Mouse (Mus musculus) liver (tissue): Measurements from ENCODE around the gene Nrap.
"Not testable (repeated sequence)": the region's sequence is repeated elsewhere in the genome, so short reads cannot be mapped to it uniquely, and the experiment has no call there.

Source experiments
- DNase-seq: peaks from one replicate; pipeline ENCODE4 v3.0.0-alpha.2; 2020; ENCODE audit warnings: mixed read lengths

The Nrap gene

DNA sequence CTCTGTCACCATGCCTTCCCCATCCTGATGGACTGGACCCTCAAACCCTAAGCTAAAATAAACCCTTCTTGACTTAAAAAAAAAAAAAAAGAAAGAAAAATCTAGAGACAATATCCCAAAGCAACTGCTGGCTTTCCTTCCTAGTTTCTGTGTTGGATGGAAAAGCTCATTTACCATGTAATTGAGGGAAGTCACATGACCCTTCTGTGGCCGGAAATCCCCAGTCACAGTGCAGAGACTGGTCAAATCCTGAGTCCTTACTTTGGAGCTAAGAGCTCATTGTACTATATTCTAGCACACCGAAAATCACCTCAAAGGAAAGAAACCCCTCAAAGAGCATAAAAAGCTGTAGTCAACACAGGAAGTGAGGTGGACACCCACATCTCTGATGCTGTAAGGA lies 30.9 kb downstream of the Nrap start:
- no peak for DNase-seq

- DNase-seq: not testable (repeated sequence)
Observed at GRCm38 (mm10) chr19:56357374-56357708, 32.5 kb downstream of the Nrap start.

DNA sequence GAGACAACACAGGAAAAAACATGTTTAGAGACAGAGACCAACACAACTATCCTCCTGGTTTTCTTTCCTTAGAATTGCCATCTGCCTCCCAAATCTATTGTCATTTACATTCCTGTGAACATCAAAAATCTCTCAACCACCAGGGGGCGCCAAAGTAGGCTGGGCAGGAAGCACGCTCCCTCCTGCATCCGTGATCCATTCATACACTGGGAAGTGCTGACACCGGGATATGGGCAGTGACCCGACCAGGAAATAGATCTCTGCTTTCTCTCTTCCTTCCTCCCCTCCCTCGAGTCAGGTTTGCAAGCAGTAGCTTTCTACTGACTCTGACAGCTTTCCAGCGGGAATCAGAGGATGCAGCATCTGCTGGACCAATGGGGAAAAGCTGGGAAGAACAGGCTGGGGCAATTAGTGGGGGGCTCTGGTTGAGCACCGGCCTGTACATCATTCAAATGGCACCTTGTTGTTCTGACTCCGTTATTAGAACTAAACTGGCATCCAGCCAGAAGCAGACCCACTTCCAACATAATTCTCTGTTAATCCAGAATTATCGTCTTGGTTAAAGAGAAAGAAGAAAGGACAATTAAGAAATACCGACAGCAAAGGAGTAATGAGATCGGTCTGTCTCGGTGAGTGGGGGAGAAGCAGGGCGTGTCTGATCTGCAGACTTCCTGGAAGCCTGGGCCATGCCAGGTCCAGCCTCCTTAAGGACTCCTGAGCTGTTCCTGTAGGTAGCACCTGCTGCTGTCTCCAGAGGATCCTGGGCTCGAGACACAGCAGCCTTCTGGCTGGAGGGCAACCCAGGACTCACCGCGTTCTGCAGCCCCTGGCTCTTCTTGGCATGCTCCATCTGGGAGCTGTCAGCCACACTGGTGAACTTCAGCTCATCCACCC lies 33.1 kb downstream of the Nrap start:
- peak; percentile 83 for DNase-seq

DNA sequence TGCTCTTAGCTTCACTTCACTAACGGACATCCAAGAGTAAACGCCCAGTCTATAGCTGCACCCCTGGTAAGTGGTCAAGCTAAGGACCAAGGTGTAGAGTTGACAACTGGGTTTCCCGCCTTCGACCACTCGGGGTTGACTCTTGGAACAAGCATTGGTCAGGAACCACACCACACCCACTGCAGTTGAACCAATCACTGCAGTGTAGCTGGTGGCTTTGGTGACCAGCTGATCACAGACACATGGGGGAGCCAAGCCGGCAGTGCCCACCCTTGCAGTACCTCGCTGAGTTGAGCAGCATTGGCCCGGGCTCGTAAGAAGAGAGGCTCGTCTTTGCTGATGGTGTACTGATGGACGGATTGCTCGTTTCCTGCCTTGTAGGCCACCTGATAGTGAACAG lies 34.6 kb downstream of the Nrap start:
- no peak for DNase-seq

DNA sequence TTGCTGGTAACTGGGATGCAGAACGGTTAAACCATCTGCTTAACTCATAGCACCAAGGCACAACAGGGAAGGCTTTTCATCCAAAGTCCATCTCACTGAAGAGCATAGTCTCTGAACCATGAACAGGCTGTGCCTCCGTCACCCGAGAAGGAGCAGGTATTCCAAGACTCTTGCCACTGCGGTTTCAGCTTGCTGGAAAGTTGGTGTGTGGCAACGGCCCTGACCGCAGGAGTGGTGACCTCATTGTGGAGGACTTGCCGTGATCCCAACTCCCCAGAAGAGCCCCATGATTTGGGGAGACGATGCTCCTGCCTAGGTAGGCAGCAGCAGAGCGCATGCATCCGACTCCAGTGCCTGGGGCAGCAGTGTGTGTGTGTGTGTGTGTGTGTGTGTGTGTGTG lies 36.1 kb downstream of the Nrap start:
- DNase-seq: no peak

DNA sequence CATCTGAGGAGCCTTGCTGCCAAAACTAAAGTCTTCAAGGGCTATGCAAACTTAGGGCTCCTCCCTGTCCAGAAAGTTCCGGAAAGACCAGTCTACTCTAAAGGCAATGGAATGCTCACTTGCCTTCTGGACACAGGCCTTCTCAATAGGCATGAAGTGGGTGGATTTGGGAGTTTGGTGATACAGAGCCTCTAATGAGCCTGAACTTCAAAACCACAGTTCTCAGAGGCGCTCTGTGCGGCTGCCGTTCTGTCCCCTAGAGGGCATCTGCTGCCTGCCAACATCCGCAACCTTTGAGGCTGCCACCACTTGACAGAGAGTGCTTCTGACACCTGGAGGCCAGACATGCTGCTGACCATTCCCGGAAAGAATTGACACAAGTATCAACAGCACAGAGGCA lies 40.5 kb downstream of the Nrap start:
- DNase-seq: no peak

- DNase-seq: no peak
Observed at GRCm38 (mm10) chr19:56346750-56347149, 43.1 kb downstream of the Nrap start.

GRCm38 (mm10) chr19:56346016-56346415 lies 43.8 kb downstream of the Nrap start:
- DNase-seq: no peak

GRCm38 (mm10) chr19:56343869-56344563 lies 45.8 kb downstream of the Nrap start:
- DNase-seq: no peak

GRCm38 (mm10) chr19:56342006-56342405 lies 47.8 kb downstream of the Nrap start:
- DNase-seq: no peak

GRCm38 (mm10) chr19:56336826-56337225 lies 53.0 kb downstream of the Nrap start:
- DNase-seq: no peak

GRCm38 (mm10) chr19:56336321-56336720 lies 53.5 kb downstream of the Nrap start:
- no peak for DNase-seq

DNA sequence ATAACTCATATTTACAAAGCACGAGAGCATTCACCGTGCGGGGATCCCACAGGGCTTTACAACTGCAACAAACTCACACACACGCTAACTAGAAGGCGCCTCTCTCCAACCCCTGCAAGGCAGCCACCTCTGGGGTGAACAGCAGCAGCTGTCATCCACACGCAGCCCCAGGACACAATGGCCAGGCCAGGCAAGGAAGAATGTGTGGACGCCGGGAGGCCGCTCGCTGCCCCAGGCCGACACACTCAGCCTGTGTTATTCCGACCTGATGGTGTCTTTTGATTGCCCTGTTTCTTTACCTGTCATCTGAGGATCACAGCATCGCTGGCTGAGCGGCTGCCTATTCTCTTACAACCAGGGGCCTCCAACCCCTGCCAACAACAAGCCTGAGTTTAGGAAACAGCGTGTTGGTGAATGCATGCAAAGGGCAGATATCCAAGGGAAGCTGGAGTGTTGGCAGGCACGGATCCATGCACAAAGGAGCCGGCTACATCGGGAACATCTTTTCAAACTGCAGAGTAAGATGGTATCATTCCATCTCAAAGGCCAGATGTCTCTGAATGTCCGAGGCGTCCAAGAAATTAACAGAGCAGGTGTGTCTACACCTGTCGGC lies 63.5 kb downstream of the Nrap start:
- DNase-seq: no peak

GRCm38 (mm10) chr19:56325676-56326075 lies 64.2 kb downstream of the Nrap start:
- no peak for DNase-seq

DNA sequence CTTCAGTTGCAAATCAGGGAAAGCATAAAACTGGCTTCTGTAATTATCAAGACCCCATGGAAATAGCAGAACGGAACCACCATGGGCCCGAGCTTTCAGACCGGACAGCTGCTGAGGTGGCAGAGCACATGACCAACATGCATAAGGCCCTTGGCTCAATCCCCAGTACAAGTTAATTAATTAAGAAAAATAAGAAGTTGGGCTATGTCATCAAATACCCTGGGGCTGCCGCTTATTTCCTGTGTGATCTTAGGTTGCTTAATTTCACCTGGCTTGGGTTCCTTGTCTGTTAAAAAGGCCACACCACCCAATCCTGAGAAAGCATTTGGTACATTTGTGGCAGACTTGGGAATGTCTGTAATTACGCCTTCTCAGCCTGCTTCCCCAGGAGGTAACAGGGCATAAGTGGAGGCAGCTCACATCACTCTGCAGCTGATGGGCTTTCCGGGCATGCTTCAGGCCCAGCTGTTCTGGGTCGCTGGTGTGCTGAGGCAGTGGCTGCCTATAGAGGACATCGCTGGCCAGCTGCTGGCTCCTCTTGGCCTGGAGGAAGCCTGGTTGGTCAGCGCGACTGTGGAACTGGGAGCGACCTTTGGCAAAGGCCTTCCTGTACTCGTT lies 68.4 kb downstream of the Nrap start:
- DNase-seq: no peak

DNA sequence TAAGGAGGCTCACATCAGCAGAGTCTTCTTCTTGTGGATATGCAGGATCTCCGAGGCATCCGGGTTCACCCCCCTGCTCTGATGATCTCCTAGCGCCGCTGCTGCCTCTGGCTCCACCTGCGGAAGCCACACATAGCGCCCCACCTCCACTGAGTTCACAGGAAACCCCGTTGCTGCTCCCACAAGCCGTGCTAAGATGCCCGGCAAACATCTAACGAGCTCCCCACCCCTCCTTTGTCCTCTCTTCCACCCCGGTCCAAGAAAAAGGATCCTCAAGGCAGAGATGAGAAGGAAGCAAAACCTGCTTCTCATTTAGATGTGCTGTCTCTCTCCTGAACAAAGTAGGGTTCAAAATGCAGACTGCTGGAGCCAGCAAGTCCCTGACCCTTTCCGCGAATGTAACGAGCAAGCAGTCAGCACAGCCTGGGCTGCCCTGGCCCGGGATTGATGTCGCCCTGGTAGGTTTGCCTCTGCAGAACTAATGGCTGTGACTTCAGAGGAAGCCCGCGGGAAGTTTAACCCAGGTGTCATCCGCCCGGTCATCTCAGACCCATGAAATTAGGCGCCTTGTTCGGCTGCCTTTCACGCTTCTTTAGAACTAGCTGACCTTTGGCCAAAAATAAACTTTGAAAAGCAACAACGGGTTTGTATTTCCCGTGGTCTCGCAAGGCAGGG lies 69.5 kb downstream of the Nrap start:
- DNase-seq: peak; percentile 20

GRCm38 (mm10) chr19:56319629-56320028 lies 70.2 kb downstream of the Nrap start:
- DNase-seq: no peak

DNA sequence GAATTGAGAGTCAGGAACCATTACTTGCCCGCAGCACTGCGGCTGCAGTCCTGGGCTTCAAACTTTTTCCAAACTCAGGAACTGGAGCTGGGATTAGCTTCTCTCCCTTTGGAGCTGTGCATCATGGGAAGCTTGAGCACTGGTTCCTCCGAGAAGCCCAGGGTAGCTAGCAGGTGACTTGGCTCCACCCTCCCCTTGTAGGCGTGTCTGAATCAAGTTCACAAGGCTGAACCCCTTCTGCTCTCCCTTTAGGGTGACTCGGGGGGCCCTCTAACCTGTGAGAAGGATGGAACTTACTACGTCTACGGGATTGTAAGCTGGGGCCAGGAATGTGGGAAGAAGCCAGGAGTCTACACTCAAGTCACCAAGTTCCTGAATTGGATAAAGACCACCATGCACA lies 70.6 kb downstream of the Nrap start:
- DNase-seq: no peak

DNA sequence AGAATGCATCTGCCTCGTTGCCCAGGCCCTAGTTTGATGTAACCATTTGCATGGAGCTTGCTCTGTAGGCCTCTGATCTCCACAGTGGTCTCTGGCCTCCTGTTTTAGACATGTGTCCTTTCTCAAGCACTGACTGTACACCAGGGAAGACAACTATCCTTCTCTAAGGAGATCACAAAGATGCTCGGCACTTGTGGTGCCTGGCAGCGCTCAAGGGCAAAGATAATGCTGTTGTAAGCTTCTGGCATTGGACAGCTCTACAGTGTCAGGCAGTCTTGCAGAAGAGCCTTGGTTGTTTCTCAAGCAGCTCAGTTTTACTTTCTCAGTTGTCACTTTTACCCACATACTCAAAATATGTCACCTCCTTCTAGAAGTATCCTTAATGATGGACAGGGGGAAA lies 73.3 kb downstream of the Nrap start:
- DNase-seq: no peak

- no peak for DNase-seq
Observed at GRCm38 (mm10) chr19:56300835-56301234, 89.0 kb downstream of the Nrap start.

- no peak for DNase-seq
Observed at GRCm38 (mm10) chr19:56297264-56297663, 92.6 kb downstream of the Nrap start.

GRCm38 (mm10) chr19:56296668-56297067 lies 93.2 kb downstream of the Nrap start:
- DNase-seq: no peak
